Mouse (Mus musculus): ENCODE data around the gene Anxa6.

The Anxa6 gene

GRCm38 (mm10) chr11:54940056-54940455 lies 93.2 kb downstream of the Anxa6 start:
- ChIA-PET POLR2A (interaction anchor here in 2 of 4 experiments (0.6 to 6.6 kb wide), 7 partner anchors 11 to 71 kb away, joined by 3 to 92 read pairs (median 4); partner anchors contain the start of gene Tnip1 (in 1 of the 2)), CTCF (interaction anchor here in 2 of 4 experiments (1.0 to 2.3 kb wide), 4 partner anchors 10 to 48 kb away, joined by 4 to 6 read pairs (median 6); no protein-coding TSS in a partner anchor)

DNA sequence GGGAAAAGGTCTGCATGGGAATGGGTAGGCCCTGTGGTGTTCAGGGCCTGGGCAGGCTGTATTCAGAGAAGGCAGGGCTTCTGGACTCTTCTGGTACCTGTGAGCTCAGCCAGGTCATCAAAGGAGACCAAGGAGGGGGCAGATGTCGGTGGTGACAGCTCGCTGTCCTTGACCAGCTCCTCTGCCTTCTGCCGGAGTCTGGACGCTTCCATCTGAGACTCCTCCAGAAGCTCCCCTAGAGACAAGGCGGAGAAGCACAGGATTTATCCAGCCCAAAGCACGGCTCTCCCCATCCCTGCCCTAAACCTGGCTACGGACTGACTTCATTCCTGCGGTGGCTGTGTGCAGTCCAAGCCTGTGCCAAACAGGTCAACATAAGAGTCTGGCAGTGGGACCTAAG lies 93.7 kb downstream of the Anxa6 start:
- CTCF ChIA-PET = interaction anchor here in 2 of 4 experiments (0.7 to 2.3 kb wide), 5 partner anchors 9 to 49 kb away, joined by 3 to 6 read pairs (median 5); no protein-coding TSS in a partner anchor
- POLR2A ChIA-PET = interaction anchor here in 2 of 4 experiments (0.6 to 6.6 kb wide), 8 partner anchors 9 to 385 kb away, joined by 3 to 92 read pairs (median 4); no protein-coding TSS in a partner anchor

- CTCF ChIA-PET = interaction anchor here in 3 of 4 experiments (0.6 to 2.5 kb wide), 6 partner anchors 9 to 57 kb away, joined by 3 to 13 read pairs (median 4); no protein-coding TSS in a partner anchor
- POLR2A ChIA-PET = interaction anchor here in 3 of 4 experiments (0.6 to 5.4 kb wide), 17 partner anchors 8 to 444 kb away, joined by 3 to 41 read pairs (median 4); partner anchors contain the start of genes Tnip1 (in 2 of the 3) and Rapgef6 (in 1 of the 3)
Measured at GRCm38 (mm10) chr11:54936771-54937140, 96.5 kb downstream of the Anxa6 start.

DNA sequence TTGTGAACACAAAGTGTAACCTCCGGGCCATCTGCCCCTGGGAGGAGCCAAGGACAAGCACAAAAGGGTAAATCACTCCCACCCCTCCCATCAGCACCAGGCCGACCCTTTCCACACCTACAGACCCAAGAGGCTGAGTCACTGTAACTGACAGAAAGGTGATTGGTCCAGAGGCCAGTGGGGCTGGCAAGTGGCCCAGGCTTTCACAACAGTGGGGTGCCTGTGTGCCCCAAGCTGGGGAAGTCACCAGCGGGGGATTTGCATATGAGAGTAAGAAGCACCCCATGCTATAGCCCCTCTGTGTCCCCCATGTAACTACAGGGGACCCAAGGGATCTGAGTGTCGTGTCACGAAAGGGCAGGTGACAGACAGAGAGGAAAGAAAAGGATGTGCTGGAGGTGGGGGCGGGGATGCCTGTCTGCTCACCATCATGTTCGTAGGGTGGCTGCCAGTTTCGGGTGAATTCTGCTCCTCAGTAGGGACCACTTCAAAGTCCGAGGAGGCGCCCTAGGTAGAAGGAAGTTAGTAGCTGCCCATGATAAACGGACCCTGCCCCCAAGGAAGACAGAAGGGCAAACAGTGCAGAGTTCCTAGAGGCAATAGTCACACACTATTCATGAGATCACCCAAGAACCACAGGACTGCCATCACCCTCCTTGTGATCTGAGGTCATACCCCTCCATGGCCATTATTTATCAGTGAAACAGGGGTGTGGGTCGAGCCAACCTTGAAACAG lies 97.0 kb downstream of the Anxa6 start:
- ChIA-PET POLR2A (interaction anchor here in 3 of 4 experiments (0.7 to 5.4 kb wide), 18 partner anchors 7 to 48 kb away, joined by 3 to 41 read pairs (median 4); partner anchors contain the start of gene Tnip1 (in 1 of the 3)), CTCF (interaction anchor here in 3 of 4 experiments (0.8 to 3.1 kb wide), 8 partner anchors 8 to 204 kb away, joined by 3 to 13 read pairs (median 4); no protein-coding TSS in a partner anchor)

DNA sequence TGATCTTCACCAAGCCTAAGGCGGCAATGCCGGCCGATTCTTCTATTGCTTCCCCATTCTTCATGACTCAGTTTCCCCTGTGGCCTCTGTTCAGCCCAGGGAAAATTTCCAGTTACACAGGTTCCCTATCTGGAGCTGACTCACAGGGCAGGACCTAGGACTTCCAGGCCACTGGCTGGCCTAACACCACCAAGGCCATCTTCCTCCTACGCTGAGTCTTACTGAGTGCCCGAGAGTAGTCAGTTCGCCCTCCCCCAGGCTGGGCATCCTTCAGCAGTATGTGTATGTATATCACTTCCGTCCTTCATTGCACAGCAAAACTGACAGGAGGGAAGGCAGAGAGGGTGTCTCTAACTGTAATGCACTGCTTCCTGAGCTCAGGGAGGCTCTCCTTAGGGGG lies 99.0 kb downstream of the Anxa6 start:
- POLR2A ChIA-PET = interaction anchor here in 3 of 4 experiments (0.9 to 5.4 kb wide), 16 partner anchors 8 to 64 kb away, joined by 3 to 41 read pairs (median 4); partner anchors contain the start of gene Tnip1 (in 1 of the 3)
- CTCF ChIA-PET = interaction anchor here in 2 of 4 experiments (0.7 to 3.1 kb wide), 4 partner anchors 16 to 64 kb away, joined by 3 to 9 read pairs (median 4); no protein-coding TSS in a partner anchor

GRCm38 (mm10) chr11:54932540-54932939 lies 100.7 kb downstream of the Anxa6 start:
- CTCF ChIA-PET = no interaction called here
- POLR2A ChIA-PET = interaction anchor here in 3 of 4 experiments (0.6 to 3.4 kb wide), 6 partner anchors 11 to 66 kb away, joined by 4 to 13 read pairs (median 7); no protein-coding TSS in a partner anchor

GRCm38 (mm10) chr11:54931405-54932093 lies 101.7 kb downstream of the Anxa6 start:
- ChIA-PET CTCF (interaction anchor here (0.6 to 4.8 kb wide), 14 partner anchors 10 to 227 kb away, joined by 3 to 114 read pairs (median 6); no protein-coding TSS in a partner anchor), POLR2A (interaction anchor here in 2 of 4 experiments (1.3 to 3.0 kb wide), 7 partner anchors 12 to 55 kb away, joined by 3 to 17 read pairs (median 6); partner anchors contain the start of genes Tnip1 (in 2 of the 2) and Gpx3 (in 1 of the 2))

- ChIA-PET POLR2A (interaction anchor here in 3 of 4 experiments (0.6 to 3.0 kb wide), 25 partner anchors 8 to 550 kb away, joined by 3 to 17 read pairs (median 5); partner anchors contain the start of genes Tnip1 (in 2 of the 3), Gpx3 (in 1 of the 3) and Rapgef6 (in 1 of the 3)), CTCF (interaction anchor here (0.6 to 4.8 kb wide), 45 partner anchors 9 to 1238 kb away, joined by 3 to 114 read pairs (median 4); partner anchors contain the start of genes Cdc42se2 (in 1 of the 4) and Tnip1 (in 1 of the 4))
Measured at GRCm38 (mm10) chr11:54930318-54930979, 102.8 kb downstream of the Anxa6 start.

GRCm38 (mm10) chr11:54929744-54930143 lies 103.5 kb downstream of the Anxa6 start:
- ChIA-PET CTCF (interaction anchor here (0.5 to 4.8 kb wide), 47 partner anchors 8 to 573 kb away, joined by 3 to 114 read pairs (median 4); partner anchors contain the start of genes Cdc42se2 (in 1 of the 4) and Tnip1 (in 1 of the 4)), POLR2A (interaction anchor here in 3 of 4 experiments (0.7 to 3.0 kb wide), 27 partner anchors 9 to 551 kb away, joined by 3 to 17 read pairs (median 5); partner anchors contain the start of genes Tnip1 (in 2 of the 3), Gpx3 (in 1 of the 3) and Rapgef6 (in 1 of the 3))

GRCm38 (mm10) chr11:54929290-54929689 lies 104.0 kb downstream of the Anxa6 start:
- ChIA-PET POLR2A (interaction anchor here in 3 of 4 experiments (0.7 to 3.0 kb wide), 25 partner anchors 9 to 551 kb away, joined by 3 to 17 read pairs (median 5); partner anchors contain the start of gene Tnip1 (in 1 of the 3)), CTCF (interaction anchor here (0.5 to 4.8 kb wide), 25 partner anchors 8 to 574 kb away, joined by 3 to 114 read pairs (median 4); partner anchors contain the start of gene Cdc42se2 (in 1 of the 4))
